Mouse (Mus musculus) heart, adult 8-10 months (tissue): ENCODE measurements around the gene Whamm. TPM values are rescaled to one million over a fixed set of nuclear protein-coding genes. Genes with fewer than 3 reads are reported as not detected.
A peak's percentile ranks its signal among the peaks of the same experiment; 100 is the strongest.

Experiments
- DNase-seq: peaks from one replicate; pipeline ENCODE4 v3.0.0; 2022; ENCODE audit warnings: low spot score
- total RNA-seq, 4 experiments: library from RNA; stranded (reverse); gene quantifications; 2 replicates each; pipeline ENCODE4 v1.2.4; 2022

Gene Whamm
- total RNA-seq, 4 experiments from 2014 or later, result 7.8 to 10.2 (median 8.4) TPM

DNA sequence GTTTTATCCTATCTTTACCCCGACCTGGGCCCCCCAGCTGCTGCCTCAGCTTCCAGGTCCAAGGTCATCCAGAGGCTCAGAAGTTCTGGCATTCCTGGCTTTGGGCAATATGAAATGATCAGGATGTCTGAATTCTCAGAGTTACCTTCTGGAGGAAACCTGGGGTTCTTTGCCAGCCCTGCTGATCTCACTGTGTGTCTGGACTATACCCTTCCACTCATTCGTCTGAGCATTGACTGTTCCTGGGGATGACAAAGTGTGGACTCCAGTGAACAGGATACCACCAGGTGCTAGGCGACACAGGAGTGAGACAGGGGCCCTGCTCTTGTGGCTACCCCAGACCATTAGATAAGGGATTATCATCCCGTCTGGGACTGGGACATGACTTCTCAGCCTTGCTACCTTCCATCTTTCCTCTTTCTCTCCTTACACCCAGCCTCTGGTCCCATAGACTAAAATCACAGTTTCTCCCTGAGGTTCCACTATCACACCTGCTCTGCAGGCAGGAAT, 7.5 kb upstream of the Whamm start:
- no peak for DNase-seq

DNA sequence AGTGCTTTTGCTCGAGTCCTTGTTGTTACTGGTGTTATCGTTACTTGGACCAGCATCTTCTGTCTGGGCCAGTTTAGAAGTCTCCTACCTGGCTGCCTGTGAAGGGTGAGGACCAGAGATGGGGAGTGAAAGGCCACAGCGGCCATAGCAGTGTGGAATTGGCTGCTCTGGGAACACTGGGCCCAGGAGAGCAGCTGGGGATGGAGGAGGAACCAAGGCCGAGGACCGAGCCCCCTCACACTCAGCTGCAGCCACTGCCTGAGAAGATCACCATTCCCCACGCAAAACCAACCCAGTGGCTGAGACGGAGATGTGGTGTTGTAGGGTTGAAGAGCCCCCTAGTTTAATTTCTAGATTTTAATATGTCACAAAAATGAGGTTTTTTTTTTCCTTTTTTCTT, 6.3 kb upstream of the Whamm start:
- no peak for DNase-seq

DNA sequence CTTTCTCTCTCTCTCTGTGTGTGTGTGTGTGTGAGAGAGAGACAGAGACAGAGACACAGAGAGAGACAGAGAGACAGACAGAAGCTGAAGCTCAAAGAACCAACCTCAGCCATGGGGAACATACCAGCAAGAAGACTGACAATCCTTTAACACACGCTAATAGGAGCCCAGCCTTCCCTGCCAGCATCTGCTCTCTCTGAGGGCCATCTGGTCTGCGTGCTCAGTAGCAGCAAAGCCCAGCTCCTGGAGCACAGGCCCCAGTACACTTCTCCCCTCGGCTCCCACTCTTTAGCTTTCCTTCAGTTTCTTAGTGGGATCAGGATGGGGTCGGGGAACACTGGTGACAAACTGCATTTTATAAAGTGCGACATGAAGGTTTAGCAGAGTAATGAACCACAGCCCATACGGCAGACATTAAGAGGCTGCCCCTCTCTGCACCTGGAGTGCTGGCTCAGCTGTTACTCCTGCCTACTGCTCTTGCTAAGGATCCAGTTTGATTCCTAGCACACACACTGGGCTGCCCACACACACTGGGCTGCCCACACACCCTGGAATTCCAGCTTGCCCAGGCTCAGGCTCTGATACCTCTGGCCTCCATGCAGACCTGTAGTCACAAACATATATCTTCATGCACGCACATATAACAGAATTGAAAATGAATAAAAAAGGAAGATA, 5.5 kb upstream of the Whamm start:
- no peak for DNase-seq

GRCm38 (mm10) chr7:81566332-81566731, 4.7 kb upstream of the Whamm start:
- DNase-seq, result no peak

GRCm38 (mm10) chr7:81566892-81567291, 4.2 kb upstream of the Whamm start, which contains the start of gene Fsd2:
TSS of gene Fsd2 (minus strand) at chr7:81566944.
- DNase-seq, result peak; percentile 68

GRCm38 (mm10) chr7:81567396-81567795, 3.7 kb upstream of the Whamm start:
- DNase-seq, result no peak

GRCm38 (mm10) chr7:81569851-81570250, 1.2 kb upstream of the Whamm start:
- DNase-seq, result no peak

DNA sequence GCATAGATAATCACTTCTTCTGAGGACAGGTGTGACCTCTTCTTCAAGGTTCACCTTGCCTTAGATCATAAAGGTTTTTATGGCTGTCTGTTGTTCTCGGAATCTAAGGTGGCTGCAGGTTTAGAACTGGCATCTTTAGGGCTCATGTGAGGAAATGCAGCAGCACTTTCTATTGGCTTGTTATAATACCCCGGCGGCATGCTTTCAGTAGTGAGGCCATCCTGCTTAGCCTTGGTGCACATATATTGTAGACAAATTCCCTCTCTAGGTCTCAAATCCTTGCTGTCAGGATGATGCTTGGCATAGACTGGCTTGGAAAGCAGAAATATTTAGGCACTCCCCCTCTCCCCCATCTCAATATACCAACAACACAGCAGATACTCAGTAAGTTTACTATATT, 795 bp upstream of the Whamm start:
- DNase-seq, result no peak

DNA sequence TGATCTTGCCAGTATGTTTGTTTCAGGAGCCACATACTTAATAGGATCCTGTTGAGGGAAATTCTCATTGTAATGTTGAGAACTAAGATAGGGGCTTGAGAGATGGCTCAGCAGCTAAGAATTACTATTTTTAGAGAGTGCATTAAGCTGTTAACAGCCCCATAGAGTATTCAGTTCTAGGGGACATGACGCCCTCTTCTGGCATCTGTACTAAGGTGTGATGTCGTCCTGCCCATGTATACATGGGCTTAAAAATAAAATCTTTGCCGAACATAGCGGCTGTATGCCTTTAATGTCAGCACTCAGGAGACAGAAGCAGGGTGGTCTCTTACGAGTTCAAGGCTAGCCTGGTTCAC, 336 bp upstream of the Whamm start:
- no peak for DNase-seq

GRCm38 (mm10) chr7:81571941-81572441, 925 bp downstream of the Whamm start:
- peak; percentile 39 for DNase-seq

DNA sequence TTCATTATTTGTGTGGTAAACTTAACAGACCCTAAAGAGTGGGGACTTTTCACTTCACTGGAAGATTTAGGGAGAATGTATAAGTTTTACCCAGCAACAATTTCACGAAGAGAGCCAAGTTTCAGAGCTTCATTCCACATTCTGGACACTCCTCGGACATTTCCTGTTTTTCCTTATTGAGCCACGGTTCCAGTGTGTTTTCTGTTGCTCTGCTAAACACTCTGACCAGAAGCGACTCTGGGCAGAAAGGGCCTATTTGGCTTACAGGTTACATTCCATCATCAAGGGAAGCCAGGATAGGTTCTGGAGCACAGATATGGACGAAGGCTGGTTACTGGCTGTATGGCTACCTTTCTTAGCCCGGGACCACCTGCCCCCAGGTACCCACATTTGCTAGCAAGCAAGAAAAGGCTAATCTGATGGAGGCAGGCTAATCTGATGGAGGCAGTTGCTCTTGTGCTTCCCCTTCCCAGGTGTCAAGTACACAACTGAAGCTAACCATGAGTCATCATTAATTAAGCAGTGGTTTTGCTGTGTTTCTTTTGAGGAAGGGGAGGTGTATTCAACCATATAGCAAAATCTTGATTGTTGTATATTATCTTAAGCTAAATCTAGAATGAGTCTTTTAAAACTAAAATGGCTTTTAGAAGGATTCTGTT, 1.7 kb downstream of the Whamm start:
- peak; percentile 24 for DNase-seq

DNA sequence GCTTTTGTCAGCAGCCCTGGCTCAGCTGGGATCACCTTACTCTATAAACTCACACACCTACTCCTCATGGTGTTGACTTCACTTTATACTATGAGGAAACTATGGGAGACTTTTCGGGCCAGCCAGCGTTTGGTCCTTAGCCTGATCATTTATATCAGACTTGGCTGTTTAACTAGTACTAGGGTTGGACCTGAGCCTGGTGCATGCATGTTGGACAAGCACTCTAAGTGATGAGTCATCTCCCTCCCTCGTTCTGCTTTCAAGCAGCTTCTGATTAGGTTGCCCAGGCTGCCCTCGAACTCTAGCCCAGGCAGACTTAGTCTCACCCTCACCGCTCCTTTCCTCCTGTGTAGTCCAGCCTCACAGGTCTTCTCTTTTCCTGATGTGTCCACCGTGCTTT, 2.3 kb downstream of the Whamm start:
- DNase-seq, result peak; percentile 64

GRCm38 (mm10) chr7:81573821-81574220, 2.8 kb downstream of the Whamm start:
- DNase-seq, result no peak

DNA sequence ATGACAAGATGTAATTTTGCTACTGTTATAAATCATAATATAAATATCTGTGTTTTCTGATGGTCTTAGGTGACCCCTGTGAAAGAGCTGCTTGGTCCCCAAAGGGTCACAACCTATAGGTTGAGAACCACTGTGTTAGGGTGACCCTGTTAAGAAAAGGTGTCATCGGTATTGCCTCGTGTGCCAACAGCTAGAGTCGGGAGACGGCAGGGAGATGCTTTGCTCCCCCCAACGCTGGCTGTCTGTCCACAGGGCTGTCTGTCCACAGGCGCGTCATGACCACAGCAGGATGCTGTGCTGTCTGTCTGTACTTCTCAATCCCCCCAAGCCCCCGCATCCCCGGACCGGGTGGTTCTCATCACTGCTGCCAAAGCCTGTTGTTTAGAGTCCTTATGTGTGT, 4.5 kb downstream of the Whamm start:
- DNase-seq, result no peak

- DNase-seq, result no peak
Measured at GRCm38 (mm10) chr7:81577872-81578271, 6.8 kb downstream of the Whamm start.

GRCm38 (mm10) chr7:81578413-81578812, 7.3 kb downstream of the Whamm start:
- no peak for DNase-seq

- DNase-seq, result no peak
Measured at GRCm38 (mm10) chr7:81579312-81579711, 8.2 kb downstream of the Whamm start.

GRCm38 (mm10) chr7:81583512-81583911, 12.4 kb downstream of the Whamm start:
- no peak for DNase-seq

DNA sequence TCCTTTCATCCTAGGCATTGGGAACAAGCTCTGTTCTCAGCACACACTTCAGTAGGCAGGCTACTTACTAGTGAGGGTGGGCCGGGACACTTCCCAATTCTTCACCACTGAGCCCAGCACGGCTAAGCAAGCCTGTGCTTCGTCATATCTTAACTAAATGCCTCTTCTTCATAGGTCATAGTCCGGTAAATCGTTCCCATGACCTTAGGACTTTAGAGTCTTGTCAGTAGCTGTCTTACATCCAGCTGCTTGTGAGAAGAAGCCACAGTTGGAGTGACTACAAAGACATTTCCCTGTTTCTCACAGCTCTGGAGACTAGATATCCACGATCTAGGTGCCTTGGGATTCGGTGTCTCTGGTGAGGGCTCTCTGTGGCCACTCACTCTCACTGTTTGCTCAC, 14.3 kb downstream of the Whamm start:
- DNase-seq, result no peak

- DNase-seq, result no peak
Measured at GRCm38 (mm10) chr7:81587238-81587637, 16.2 kb downstream of the Whamm start.

DNA sequence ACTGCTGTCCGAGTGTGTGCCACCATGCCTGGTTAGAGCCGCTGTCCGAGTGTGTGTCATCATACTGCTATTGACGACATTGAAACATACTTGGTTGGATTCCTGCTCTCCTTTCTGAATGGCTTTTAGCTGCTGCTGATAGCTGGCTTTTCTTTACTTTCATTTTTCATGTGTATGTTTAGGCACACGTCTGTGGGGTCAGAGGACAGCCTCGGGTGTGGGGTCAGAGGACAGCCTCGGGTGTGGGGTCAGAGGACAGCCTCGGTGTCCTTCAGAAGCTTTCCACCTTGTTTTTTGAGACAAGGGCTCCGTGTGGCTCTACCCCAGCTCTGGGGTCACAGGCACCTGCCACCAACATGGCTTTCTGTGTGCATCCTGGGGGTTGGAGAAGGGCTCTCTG, 21.6 kb downstream of the Whamm start:
- DNase-seq, result no peak

- no peak for DNase-seq
Measured at GRCm38 (mm10) chr7:81593387-81593786, 22.3 kb downstream of the Whamm start.

DNA sequence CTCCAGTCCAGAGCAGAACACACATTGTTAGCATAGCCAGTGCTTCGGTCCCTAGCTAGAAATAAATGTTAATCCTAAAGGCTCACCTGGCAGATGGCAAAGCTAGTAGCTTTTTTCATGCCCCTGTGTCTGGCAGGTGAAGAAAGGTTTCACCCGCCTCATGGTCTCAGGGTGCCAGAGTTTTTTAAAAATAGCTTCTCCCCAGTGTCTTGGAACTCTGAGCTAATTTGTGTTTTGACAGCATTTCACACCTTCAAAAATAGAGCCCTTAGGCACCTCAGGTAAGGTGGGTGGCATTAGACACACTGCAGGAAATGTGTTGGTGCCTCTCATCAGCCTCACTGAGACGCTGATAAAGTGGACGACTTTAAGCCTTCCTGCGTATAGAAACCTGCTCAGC, 24.0 kb downstream of the Whamm start:
- DNase-seq, result no peak
